Mouse (Mus musculus) kidney, embryonic 14.5 days (tissue): ENCODE measurements around the gene Efemp2. TPM values are rescaled to one million over a fixed set of nuclear protein-coding genes. Genes with fewer than 3 reads are reported as not detected.

Experiments used
- ATAC-seq: fragments of 200-750 bp; cut with Nextera tagmentation; 2 replicates; pipeline ENCODE4 v1.8.0; 2017; ENCODE audit warnings: moderate number of reproducible peaks, mild to moderate bottlenecking, moderate TSS enrichment, moderate library complexity; ENCODE audit not compliant: low FRiP score, low TSS enrichment
- H3K27ac ChIP-seq: fragments of 300-500 bp; sonication (generic); 2 replicates; pipeline ENCODE4 v1.5.1; 2014; ENCODE audit warnings: low read depth, mild to moderate bottlenecking, low read length, moderate library complexity, mixed read lengths
- H3K27me3 ChIP-seq: fragments of 300-500 bp; sonication (generic); 2 replicates; pipeline ENCODE4 v1.6.1; 2014; ENCODE audit warnings: mild to moderate bottlenecking, low read length; ENCODE audit not compliant: control insufficient read depth, insufficient read depth
- H3K36me3 ChIP-seq: fragments of 300-500 bp; sonication (generic); 2 replicates; pipeline ENCODE4 v1.6.1; 2014; ENCODE audit warnings: low read length, mixed read lengths; ENCODE audit not compliant: control insufficient read depth, insufficient read depth
- H3K4me1 ChIP-seq: fragments of 300-500 bp; sonication (generic); 2 replicates; pipeline ENCODE4 v1.6.1; 2014; ENCODE audit warnings: low read length, mixed read lengths; ENCODE audit not compliant: control insufficient read depth, insufficient read depth
- H3K4me2 ChIP-seq: fragments of 300-500 bp; sonication (generic); replicated peaks from 2 replicates; pipeline ENCODE4 v1.6.1; 2014; ENCODE audit warnings: low read depth, mild to moderate bottlenecking, low read length
- H3K4me3 ChIP-seq: fragments of 300-500 bp; sonication (generic); 2 replicates; pipeline ENCODE4 v1.5.1; 2014; ENCODE audit warnings: mild to moderate bottlenecking, low read length
- H3K9ac ChIP-seq: fragments of 300-500 bp; sonication (generic); 2 replicates; pipeline ENCODE4 v1.6.1; 2014; ENCODE audit warnings: low read depth, mild to moderate bottlenecking, low read length, moderate library complexity
- H3K9me3 ChIP-seq: fragments of 300-500 bp; sonication (generic); 2 replicates; pipeline ENCODE4 v1.6.1; 2016; ENCODE audit warnings: low read length; ENCODE audit not compliant: control insufficient read depth
- WGBS: fragments of 180-500 bp; shearing (Covaris S2); extraction: QIAGEN DNeasy Blood & Tissue Kit; methylation state at CpG from one replicate; pipeline ENCODE4 v1.1.7; 2014; 5-methylcytosine and 5-hydroxymethylcytosine counted together
- polyA plus RNA-seq: library from polyadenylated mRNA; unstranded; fragments of >200 nt; fragmentation: Nextera tagmentation; extraction: Ambion mirVana; gene quantifications from 2 replicates; pipeline ENCODE4 v1.2.1, GENCODE M21; 2014

Efemp2 gene
- polyA plus RNA-seq, 1 experiment from 2014 or later, result 139 TPM

DNA sequence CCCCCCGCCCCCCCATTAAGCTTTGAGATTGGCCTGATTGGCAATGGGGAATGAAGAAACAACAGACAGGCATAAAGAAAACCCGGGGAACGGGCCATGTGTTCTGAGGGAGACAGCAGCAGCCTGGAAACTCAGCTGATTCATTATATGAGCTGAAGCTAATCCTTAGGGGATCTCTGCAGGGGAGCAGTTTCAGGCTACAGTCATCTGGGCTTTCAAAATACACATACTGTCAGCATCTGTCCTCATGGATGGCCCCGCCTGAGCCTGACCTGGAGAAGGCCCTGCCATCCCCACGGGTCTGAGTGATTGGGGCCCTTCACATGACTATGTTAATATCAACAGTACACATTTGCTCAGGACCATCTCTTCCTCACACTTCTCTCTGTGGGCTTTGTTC is 1.9 kb upstream of the Efemp2 start:
- H3K27ac ChIP-seq, result no peak overlapping the region
- H3K9ac ChIP-seq, result no peak overlapping the region
- WGBS, result 59% methylated on average over 5 of the region's 5 CpGs
- H3K36me3 ChIP-seq, result peaks cover 10% of the 10 kb centered on the region
- H3K4me1 ChIP-seq, result peaks cover 20% of the 10 kb centered on the region; the same call in 1 of the 2 replicates
- no peak overlapping the region for H3K4me2 ChIP-seq
- H3K4me3 ChIP-seq, result no peak overlapping the region
- ATAC-seq, result no peak
- H3K9me3 ChIP-seq, result no peaks in the 10 kb centered on the region
- H3K27me3 ChIP-seq, result no peaks in the 10 kb centered on the region

DNA sequence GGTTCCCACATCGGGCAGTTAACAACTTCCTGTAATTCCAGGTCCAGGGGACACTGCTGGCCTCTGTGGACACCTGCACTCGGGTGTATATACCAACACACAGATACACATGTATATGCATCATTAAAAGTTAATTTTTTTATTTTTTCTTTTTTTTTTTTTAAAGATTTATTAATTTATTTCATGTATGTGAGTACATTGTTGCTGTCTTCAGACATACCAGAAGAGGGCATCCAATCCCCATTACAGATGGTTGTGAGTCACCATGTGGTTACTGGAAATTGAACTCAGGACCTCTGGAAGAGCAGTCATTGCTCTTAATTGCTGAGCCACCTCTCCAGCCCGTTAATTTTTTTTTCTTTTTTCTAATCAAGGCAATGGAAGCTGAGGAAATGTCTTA is 897 bp upstream of the Efemp2 start:
- Histone ChIP-seq H3K9ac (no peak overlapping the region), H3K36me3 (peaks cover 10% of the 10 kb centered on the region; the same call in 1 of the 2 replicates), H3K4me2 (no peak overlapping the region), H3K27ac (no peak overlapping the region), H3K27me3 (no peaks in the 10 kb centered on the region), H3K9me3 (no peaks in the 10 kb centered on the region), H3K4me1 (peaks cover 20% of the 10 kb centered on the region; the same call in 1 of the 2 replicates), H3K4me3 (no peak overlapping the region)
- ATAC-seq, result no peak
- WGBS, result 81% methylated on average over 3 of the region's 3 CpGs

DNA sequence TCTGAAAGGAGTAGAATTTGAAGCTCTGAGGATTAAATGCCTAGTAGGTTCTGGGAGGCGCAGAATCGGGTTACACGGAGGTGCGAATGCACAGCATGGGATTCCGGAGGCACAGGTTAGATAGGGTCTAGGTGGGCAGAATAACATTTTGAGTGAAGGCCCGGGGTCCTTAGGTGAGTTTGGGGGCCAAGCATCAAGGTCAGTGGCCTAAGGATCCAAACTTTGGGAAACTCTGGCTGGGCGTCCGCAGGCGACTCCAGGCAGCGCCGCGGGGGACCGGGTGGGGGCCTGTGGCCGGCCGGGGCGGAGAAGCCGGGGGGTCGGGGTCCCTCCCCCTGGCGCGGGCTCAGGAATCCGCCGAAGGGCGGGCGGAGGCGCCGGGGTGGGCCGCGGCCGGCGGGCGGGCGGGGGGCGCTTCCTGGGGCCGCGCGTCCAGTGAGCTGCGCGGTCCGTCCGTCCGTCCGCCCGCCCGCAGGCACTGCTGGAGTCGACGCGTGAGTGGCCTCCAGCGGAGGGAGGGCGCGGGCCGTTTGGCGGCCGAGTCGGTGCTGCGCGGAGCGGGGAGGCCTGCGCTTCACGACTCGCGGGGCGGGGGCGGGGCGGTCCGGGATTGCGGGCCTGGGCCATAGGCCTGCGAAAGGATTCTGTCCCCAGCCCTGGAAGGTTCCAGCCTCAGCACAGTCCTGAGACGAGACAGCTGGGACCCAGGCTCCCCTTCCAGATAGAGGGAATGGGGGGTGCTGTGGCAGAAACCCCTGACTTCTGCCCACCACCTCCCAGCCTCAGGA is 721 bp downstream of the Efemp2 start:
- ATAC-seq, result peak; percentile 65

DNA sequence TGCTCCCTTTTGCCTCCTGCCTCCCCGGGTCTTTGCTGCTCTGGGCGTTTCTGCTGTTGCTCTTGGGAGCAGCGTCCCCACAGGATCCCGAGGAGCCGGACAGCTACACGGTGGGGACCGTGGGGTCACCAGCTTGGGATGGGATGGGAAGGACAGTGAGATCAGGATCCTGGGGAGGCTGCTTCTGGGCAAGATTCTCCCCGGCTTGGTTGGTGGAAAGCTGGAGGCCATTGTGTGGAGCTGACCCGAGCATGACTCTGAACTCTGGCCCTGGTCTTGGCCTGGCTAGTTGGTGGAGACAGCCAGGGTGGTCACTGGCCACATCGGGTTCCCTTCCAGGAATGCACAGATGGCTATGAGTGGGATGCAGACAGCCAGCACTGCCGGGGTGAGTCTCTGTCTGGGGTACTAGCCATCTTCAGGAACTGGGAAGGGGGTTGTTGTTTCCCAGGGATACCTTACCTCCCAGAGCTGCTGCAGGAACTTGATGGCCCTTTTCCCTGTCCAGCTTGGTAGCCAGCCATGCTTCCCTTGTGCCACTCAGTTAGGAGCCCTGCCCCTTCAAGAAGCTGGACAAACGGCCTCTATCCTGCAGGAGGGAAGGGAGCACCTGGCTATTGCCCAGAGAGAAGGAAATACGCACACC is 1.4 kb downstream of the Efemp2 start:
- Histone ChIP-seq H3K27me3 (no peaks in the 10 kb centered on the region), H3K9ac (peak overlapping the region; percentile 86), H3K27ac (peak overlapping the region; percentile 91; the same call in 1 of the 2 replicates), H3K36me3 (peaks cover 32% of the 10 kb centered on the region), H3K4me3 (peak overlapping the region; percentile 66), H3K4me2 (peak overlapping the region; percentile 78), H3K9me3 (no peaks in the 10 kb centered on the region), H3K4me1 (peaks cover 20% of the 10 kb centered on the region; the same call in 1 of the 2 replicates)
- WGBS, result 15% methylated on average over 13 of the region's 13 CpGs
- ATAC-seq, result peak; percentile 34; the same call in 1 of the 2 replicates

More for the DNA sequence above, 721 bp downstream of the Efemp2 start:
- peak overlapping the region; percentile 91 for H3K27ac ChIP-seq
- H3K4me1 ChIP-seq, result peaks cover 20% of the 10 kb centered on the region; the same call in 1 of the 2 replicates
- H3K4me2 ChIP-seq, result peak overlapping the region; percentile 78
- peak overlapping the region; percentile 66 for H3K4me3 ChIP-seq
- H3K36me3 ChIP-seq, result peaks cover 26% of the 10 kb centered on the region; the same call in 1 of the 2 replicates
- 2% methylated on average over 54 of the region's 68 CpGs for WGBS
- H3K9ac ChIP-seq, result peak overlapping the region; percentile 86
- no peaks in the 10 kb centered on the region for H3K9me3 ChIP-seq
- no peaks in the 10 kb centered on the region for H3K27me3 ChIP-seq

DNA sequence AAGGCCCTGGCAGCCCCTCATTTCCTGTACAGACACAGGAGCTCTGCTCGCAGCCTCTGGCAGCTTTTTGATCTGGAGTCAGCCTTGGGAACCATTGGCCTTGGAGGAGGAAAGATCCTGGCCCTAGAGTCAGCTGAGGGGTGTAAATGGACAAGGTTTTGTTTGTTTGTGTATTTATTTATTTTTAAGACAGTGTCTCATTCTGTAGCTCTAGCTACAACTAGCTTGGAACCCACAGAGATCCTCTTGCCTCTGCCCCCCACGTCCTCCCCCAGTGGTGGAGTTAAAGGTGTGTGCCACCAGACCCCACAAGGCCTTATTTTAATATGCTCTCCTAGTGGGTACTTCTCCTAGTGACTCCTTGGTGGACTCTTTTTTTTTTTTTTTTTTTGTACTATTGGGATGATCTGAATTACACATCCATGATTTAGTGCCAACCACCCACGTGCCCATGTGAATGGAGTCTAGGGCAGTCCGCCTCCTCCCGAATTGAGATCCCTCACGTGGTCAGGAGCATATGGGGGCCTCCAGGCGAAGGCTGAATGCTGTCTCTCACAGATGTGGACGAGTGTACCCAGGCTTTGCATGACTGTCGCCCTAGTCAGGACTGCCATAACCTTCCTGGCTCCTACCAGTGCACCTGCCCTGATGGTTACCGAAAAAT is 3.4 kb downstream of the Efemp2 start:
- Histone ChIP-seq H3K27ac (no peak overlapping the region), H3K4me2 (no peak overlapping the region), H3K9me3 (no peaks in the 10 kb centered on the region), H3K4me1 (peaks cover 20% of the 10 kb centered on the region; the same call in 1 of the 2 replicates), H3K27me3 (no peaks in the 10 kb centered on the region), H3K4me3 (no peak overlapping the region), H3K9ac (no peak overlapping the region), H3K36me3 (peaks cover 51% of the 10 kb centered on the region)
- ATAC-seq, result no peak
- 83% methylated on average over 10 of the region's 10 CpGs for WGBS

DNA sequence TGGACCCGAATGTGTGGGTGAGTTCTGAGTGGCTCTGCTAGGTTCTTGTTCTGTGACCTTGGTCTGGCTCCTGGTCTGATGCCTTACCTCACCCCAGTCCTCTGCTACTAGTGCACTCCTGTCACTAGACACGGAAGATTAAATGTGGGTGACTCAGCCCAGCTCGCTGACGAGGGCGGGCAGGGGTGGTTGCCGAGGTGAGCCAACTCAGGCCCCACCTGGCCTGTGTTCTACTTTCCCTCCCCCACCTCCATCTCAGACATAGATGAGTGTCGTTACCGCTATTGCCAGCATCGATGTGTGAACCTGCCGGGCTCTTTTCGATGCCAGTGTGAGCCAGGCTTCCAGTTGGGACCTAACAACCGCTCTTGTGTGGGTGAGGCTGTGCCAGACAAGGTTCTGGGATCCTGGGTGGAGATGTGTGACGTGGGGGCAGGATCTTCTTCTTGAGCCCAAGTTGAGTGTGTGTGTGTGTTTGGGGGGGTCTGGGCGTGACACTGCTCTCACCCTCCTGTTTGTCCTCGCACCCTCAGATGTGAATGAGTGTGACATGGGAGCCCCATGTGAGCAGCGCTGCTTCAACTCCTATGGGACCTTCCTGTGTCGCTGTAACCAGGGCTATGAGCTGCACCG is 4.0 kb downstream of the Efemp2 start:
- Histone ChIP-seq H3K4me2 (no peak overlapping the region), H3K9me3 (no peaks in the 10 kb centered on the region), H3K27ac (no peak overlapping the region), H3K36me3 (peaks cover 58% of the 10 kb centered on the region), H3K4me3 (no peak overlapping the region), H3K4me1 (peaks cover 20% of the 10 kb centered on the region; the same call in 1 of the 2 replicates), H3K9ac (no peak overlapping the region), H3K27me3 (no peaks in the 10 kb centered on the region)
- WGBS, result 83% methylated on average over 18 of the region's 18 CpGs
- no peak for ATAC-seq

DNA sequence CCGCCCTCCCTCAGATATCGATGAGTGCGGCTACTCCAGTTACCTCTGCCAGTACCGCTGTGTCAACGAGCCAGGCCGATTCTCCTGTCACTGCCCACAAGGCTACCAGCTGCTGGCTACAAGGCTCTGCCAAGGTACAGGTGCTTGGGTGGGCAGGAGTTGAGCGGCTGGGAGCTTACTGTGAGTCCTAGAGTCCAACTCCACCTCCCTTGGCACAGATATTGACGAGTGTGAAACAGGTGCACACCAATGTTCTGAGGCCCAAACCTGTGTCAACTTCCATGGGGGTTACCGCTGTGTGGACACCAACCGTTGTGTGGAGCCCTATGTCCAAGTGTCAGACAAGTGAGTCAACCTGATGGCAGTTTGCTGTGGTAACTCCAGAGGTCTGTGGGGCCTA is 6.3 kb downstream of the Efemp2 start:
- Histone ChIP-seq H3K27me3 (no peaks in the 10 kb centered on the region), H3K9me3 (no peaks in the 10 kb centered on the region), H3K27ac (no peak overlapping the region), H3K4me3 (no peak overlapping the region), H3K4me1 (peaks cover 14% of the 10 kb centered on the region; the same call in 1 of the 2 replicates), H3K9ac (no peak overlapping the region), H3K4me2 (no peak overlapping the region), H3K36me3 (peaks cover 80% of the 10 kb centered on the region)
- no peak for ATAC-seq
- 79% methylated on average over 10 of the region's 10 CpGs for WGBS

DNA sequence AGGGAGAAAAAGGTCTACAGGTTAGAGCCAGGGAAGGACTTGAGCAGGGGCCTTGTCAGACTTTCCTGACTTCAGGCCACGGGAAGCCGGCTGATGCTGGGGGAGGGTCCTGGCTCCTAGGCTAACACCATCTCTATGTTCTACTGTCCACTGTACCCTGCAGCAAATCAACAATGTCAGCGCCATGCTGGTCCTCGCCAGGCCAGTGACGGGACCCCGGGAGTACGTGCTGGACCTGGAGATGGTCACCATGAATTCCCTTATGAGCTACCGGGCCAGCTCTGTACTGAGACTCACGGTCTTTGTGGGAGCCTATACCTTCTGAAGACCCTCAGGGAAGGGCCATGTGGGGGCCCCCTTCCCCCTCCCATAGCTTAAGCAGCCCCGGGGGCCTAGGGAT is 7.6 kb downstream of the Efemp2 start:
- Histone ChIP-seq H3K4me2 (no peak overlapping the region), H3K4me3 (no peak overlapping the region), H3K4me1 (0 out of 2 replicates have a peak, but pooled peaks cover 4% of the 10 kb centered on the region), H3K9ac (no peak overlapping the region), H3K27me3 (no peaks in the 10 kb centered on the region), H3K27ac (no peak overlapping the region), H3K36me3 (peaks cover 91% of the 10 kb centered on the region), H3K9me3 (no peaks in the 10 kb centered on the region)
- no peak for ATAC-seq
- 92% methylated on average over 10 of the region's 10 CpGs for WGBS
